Mouse (Mus musculus): ENCODE results near the gene Gm973.

The Gm973 gene

DNA sequence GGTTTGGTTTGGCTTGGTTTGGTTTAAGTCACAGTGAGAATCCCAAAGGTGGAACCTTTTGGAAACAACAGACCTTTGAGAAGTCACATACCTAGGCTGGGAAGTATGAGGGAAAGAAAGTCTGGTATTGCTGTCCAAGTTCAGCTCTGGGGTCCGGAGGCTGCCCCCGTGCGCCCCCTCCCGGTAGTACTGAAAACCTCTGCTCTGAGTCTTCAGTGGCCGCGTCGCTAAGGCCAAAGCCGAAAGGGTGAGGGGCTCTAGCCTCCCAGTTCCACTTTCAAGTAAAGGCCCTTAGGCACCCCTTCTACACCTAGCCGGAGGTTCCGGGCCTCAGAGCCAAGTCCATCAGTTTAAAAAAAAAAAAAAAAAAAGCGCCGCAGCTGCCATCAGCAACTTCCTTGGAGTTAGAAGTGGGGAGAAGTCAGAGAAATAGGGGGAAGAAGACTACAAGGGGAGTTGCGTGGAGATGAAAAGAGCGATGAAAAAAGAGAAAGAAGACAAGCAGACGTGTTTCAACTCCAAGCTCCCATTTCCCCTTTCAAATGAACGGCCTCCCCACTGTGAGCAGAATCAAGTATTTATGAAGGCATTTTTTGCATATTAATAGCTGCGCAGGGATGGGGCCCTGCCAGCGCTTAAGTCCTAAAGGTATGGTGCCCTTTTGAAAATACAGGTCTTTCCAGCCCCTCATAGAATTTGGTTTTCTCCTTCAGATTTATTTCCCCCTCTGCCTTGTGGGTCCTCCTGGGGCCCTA lies 68.8 kb downstream of the Gm973 start:
- in situ Hi-C loops (cut with MseI, MboI), result loop anchor here (10.0 to 25.0 kb wide), 2 partner anchors 270 to 273 kb away; no protein-coding TSS in a partner anchor

DNA sequence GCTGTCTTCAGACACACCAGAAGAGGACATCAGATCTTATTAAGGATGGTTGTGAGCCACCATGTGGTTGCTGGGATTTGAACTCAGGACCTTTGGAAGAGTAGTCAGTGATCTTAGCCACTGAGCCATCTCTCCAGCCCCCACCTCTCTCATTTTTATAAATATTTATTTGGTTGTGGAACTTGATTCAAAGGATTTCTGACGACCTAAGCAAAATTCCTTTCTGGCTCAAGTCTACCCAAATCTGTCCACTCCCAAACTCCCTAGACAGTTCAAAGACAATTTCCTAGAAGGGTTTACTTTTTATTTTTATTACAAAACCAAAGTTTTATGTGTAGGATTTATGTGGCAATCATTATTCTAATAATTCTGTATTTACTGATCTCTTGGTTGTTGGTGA lies 73.2 kb downstream of the Gm973 start:
- in situ Hi-C loops (cut with MseI, MboI), result loop anchor here (10.0 to 25.0 kb wide), 2 partner anchors 274 to 277 kb away; no protein-coding TSS in a partner anchor

DNA sequence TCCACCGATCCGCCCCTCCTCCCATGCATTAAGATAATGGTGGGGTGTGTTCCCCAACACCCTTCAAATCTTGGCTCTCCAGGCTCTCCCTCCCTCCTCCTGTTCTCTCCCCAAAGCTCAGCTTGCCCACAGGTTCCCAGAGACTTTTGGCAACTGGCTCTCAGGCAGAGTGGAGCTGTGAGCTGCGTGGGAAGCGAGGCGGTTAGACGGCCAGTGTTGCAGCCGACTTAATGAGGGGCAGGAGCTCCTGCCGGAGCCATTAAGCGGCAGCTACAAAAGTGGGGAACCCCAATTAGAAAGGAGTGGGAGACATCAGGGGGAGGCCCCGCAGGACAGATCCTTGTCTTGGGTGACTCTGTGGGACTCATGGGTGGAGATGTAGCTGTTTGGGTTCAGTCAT lies 76.3 kb downstream of the Gm973 start:
- in situ Hi-C loops (cut with MseI, MboI), result loop anchor here in 1 of 2 experiments (25.0 kb wide), 1 partner anchor 280 kb away; no protein-coding TSS in a partner anchor

DNA sequence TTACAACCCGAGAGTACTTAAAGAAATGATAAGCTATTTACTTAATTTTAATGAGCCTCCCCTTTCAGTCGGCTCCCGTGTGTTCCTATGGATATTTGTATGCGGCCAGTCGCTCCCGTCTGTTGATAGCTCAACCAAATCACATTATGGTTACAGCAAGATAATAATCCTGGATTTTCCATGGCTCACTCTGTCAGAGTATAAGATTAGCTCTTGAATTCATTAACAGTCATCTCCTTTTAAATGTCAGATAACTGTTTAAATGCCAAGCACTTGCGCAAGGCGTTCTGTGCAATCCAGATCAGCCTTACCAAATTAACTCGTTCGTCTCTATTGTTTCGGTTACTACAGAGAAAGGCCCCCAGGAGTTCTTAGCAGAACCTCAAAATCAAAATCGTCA lies 76.8 kb downstream of the Gm973 start:
- in situ Hi-C loops (cut with MseI, MboI), result loop anchor here in 1 of 2 experiments (25.0 kb wide), 1 partner anchor 281 kb away; no protein-coding TSS in a partner anchor

DNA sequence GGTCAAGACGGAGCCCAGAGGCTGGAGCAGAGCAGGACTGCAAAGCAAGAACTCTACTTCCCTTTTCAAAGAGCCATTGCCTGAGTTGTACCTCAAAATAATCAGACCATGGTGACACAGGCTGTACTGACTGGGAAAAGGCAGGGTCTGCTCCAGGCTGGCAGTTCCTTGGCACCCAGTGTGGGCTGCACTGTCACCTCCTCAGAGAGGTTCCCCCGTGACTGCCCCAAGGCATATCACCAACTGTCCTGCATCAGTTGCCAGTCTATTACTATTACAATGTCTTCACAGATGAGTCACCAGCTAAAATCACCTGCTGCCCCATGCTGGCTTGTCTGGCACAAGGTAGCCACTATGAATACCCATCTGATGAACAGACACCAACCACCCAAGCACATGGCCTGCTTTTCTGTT lies 77.6 kb downstream of the Gm973 start:
- in situ Hi-C loops (cut with MseI, MboI), result loop anchor here in 1 of 2 experiments (25.0 kb wide), 1 partner anchor 281 kb away; no protein-coding TSS in a partner anchor

DNA sequence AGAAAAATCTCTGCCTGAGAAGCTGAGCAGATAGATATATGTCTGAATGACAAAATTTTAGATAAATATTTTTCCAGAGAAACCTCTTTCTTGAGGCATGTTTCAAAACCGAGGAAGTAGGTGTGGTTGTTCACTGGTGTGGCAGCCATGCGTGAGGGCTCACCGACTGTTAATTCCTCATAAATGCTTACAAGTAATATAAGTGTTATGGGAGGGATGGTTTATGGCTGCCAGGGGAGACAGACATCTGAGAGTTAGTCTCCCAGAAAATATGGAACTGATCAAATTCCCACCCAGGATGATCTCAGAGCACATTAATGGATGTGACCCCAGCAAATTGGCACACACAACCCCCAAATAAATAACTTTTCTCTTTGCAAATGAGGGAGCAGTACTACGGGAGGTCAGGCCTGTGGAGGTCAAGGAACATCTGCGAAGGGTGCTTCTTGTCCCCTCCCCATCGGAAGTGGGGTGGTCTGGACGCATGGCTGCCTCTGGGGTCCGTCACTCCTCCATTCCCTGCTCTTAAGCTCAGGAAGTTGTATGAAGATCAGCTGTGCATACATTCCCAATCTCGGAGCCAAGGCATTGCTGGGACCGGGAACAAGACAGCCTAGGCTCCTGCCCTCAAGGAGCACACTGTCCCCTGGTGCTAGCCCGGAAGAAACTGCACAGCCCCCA lies 78.7 kb downstream of the Gm973 start:
- in situ Hi-C loops (cut with MseI, MboI), result loop anchor here in 1 of 2 experiments (25.0 kb wide), 1 partner anchor 282 kb away; no protein-coding TSS in a partner anchor

DNA sequence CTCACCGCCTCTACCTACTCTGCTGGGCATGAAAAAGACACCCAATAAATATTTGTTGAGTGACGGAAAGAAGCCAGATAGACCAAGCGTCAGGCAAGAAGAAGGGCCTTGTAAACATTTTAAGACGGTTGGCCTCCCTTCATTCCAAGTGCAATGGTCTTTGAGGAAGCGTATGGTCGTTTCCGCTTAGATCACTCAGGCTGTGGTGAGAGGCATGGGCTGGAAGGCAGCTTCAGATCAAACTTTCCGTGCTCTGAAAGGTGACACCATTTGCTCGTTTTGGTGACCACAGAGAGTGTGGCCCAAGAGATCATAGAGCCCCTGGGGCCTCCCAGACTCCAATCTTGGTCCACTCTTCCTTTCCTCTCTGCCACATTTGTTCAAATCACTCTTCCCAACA lies 79.5 kb downstream of the Gm973 start:
- in situ Hi-C loops (cut with MseI, MboI), result loop anchor here in 1 of 2 experiments (25.0 kb wide), 1 partner anchor 283 kb away; no protein-coding TSS in a partner anchor

DNA sequence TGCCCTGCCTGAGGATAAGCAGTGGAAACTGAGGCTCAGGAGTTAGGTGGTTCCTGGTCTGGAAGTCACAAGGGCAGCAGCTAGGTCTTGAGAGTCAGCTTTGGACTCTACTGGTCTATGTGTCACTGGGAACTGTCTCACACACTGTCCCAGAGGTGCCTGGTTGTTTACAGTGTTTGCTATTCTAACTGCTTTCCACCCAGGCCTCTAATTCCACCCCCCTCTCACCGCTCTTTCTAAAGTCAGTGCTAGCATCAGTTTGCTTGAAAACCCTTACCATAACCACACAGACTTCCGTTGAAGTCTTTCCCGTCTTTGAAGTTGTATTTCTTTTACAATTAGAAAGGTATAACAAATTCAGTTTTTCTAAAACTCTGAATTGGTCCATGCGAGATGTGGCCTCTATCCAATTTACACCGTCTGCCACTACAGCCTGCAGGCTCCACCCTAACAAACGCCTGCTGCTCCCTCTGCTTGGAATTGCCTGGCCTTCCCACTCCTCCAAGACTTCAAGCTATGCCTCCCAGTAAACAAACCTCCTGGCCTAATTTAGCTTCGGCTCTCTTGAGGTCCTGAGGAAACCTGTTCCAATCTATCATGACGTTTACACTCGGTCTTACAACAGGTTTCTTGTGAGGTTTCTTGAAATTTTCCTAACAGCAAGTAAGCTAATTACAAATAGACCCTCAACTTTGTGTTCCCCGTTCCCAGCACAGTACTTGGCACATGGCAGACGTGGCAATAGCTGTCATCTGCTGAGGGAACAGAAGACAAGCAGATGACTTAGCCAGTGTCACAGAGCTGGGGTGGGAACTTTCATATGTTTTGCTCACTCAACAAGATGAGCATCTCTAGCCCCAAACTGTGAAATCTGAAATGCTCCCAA lies 86.7 kb downstream of the Gm973 start:
- in situ Hi-C loops (cut with MseI, MboI), result no loop called here

DNA sequence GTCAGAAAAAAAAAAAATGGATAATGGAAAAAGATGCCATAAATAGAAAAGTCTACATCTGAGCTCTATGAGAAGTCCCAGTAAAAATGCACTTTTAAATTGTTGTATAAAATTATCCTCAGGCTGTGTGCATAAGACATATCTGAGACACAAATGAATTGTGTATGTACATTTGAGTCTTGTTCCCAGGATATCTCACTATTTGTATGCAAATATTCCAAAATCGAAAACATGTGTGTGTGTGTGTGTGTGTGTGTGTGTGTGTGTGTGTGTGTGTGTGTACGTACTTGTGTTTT lies 87.3 kb downstream of the Gm973 start:
- in situ Hi-C loops (cut with MseI, MboI), result no loop called here

DNA sequence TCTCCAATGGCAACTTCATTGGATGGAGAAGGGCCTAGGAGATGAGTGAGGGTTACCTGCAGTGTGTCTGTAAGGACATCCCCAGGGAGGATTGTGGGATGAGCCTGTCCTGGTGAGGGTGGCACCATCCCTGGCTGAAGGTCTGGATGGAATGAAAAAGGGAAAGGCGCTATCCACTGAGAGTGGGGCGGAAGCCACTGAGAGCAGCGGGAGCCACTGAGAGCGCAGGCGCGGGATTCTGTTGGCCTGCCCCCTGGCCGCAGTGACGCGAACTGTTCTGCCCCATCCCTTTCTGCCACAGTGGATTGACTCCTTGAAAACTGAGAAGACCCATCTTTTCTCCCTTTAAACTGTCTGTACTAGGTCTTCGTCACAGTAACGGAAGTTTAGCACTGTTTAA lies 87.8 kb downstream of the Gm973 start:
- in situ Hi-C loops (cut with MseI, MboI), result no loop called here

DNA sequence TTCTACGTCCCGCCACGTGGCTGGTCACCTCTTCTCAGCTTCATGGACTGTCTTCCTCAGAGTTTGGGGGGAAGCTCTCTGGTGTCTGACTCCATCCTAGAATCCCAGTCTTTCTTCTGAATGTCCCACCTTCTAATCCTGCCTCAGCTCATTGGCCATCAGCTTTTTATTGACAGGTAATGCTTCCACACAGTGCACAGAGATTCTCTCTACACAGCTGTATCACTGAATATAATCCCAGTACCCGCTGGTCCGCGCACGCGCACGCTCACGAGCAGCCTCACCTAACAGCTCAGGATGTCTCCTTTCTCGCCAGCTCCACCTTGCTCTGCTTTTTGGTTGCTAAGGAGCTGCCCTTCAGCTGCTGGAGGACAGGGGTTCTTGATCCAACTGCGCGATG lies 90.4 kb downstream of the Gm973 start:
- in situ Hi-C loops (cut with MseI, MboI), result no loop called here

DNA sequence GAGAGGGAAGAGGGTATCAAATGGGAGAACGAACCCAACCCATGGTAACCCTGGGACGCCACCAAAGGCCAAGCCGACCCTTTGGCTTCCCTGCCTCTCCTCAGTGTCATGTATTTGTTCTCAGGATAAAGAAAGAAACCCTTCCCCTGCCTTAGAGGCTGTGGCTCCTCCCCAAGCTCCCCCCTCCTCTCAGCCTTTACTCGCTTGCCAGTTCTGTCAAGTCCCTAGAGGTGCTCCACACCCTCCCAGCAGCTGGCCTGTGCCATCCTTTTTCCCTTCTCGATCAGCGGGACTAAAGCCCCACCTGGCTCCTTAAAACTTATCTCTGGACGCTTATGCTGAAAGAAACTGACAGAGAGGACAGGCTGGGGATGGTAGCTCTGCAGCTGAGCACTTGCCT lies 91.0 kb downstream of the Gm973 start:
- in situ Hi-C loops (cut with MseI, MboI), result no loop called here

DNA sequence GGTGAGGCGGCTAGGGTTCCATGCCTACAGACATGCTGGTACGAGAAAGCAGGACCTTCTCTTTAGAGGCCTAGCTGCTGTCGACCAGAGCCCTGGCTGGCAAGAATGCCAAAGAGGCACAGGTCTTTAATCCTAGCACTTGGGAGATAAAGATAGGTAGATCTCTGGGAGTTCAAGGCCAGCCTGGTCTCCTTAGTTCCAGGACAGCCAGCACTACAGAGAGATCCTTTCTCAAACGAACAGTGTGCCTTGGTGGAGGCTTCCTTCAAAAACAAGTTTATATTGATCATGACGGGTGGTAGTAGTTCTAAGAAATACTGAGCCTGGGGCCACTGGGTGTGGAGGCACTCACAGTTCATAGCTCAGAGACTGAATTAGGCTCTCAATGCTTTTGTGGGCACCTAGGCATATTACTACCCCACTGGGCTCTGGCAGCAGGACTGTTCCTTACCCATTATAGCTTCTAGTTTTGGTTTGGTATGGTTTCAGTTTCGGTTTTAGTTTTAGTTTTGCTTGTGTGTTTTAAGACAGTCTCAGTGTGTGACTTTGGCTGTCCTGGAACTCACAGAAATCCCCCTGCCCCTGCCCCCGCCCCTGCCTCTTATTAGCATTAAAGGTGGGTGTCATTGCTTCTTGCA lies 92.2 kb downstream of the Gm973 start:
- in situ Hi-C loops (cut with MseI, MboI), result no loop called here

DNA sequence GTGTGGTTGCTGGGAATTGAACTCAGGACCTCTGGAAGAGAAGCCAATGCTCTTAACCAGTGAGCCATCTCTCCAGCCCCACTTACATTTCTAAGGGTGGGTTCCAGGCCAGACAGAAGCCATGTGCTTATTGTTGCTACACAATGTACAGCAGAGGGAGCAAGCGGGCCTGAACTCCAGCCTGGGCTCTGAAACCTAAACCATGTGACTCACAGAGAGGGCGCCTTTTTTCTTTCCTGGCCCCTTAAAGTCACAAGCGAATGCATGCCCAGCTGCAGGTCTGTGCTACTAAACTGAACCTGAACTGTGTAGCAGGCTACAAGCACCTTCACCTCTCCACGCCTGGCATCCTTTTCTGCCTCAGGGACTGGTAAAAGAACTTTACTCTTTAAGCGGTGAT lies 92.9 kb downstream of the Gm973 start:
- in situ Hi-C loops (cut with MseI, MboI), result no loop called here

DNA sequence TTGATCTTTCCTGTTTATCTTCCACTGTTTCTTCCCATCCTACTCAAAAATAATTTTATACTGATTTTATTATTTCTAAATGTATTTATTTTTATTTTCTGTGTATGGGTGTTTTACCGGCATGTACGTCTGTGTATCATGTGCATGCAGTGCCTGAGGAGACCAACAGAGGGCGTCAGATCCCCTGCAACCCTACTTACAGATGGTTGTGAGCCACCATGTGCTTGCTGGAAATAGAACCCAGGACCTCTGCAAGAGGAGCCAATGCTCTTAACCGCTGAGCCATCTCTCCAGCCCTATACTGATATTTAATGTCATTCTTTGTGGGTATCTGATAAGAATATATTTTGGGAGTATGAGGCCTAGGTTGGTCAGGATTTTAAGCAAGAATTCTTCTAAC lies 93.4 kb downstream of the Gm973 start:
- in situ Hi-C loops (cut with MseI, MboI), result no loop called here

DNA sequence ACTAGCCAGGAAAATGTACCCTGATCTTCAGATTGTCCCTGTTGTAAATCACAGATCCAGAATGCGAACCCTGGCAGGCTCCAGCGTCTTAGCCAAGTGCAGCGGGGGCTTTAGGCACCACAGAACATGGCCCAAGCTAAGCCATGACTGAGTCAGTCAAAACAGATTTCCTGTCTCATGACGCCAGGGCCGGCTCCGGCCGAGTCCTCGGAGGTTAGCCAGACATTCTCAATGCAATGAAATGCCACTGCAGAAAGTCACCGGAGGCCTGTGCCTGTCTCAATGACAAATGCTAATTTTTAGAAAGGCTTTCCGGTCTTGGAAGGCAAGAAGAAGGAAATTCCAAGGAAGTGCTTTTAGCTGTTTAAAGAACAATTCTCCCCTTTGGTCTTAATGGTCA lies 93.8 kb downstream of the Gm973 start:
- in situ Hi-C loops (cut with MseI, MboI), result no loop called here

DNA sequence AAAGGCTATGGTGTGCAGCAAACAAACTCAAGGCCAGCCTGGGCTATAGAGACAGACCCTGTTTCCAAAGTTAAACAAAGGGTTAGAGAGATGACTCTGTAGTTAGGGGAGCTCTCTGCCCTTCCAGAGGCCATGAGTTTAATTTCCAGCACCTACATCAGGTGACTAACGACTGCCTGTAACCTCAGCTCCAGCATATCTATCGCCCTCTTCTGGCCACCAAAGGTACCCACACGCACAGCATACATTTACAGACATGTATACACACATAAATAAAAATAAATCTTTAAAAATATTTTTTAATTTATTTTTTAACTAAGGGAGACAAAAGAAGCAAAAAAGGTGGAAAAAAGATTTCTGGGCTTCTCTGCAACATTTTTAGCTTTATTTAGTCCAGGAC lies 94.9 kb downstream of the Gm973 start:
- in situ Hi-C loops (cut with MseI, MboI), result no loop called here

DNA sequence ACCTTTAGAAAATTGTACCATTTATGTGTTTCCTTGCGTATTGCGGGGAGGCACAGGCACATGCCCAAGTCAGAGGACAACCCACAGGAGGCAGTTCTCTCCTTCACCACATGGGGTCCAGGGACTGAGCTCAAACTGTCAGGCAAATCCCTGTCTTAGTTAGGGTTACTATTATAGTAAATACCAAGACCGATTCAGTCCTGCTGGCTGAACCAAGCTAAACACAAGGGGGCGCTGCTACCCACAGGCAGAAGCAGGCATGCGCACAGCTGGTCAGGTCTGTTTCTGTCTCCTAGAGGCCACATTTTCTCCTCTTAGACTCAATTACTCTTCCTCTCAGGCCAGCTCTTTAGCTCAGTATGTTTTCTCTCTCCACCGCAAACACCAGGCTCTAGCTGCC lies 97.7 kb downstream of the Gm973 start:
- in situ Hi-C loops (cut with MseI, MboI), result no loop called here

DNA sequence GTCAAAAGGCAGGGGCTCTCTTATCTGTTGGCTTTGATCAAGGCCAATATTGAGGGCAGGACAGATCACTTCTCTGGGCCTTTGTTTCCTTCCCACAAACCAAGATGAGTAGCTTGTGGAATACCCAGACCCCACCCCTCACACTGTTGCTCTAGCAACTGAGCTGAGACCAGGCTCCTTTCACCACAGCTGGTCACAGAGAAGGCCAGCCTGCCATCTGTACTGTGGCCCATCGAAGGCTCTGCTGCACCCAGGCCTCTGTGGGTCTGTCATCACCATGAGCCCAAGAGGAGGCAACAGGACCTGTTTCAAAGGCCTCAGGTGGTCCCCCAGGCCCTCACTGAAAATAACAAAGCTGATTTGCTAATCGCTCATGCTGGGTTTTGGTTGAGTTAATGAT lies 99.0 kb downstream of the Gm973 start:
- in situ Hi-C loops (cut with MseI, MboI), result no loop called here

DNA sequence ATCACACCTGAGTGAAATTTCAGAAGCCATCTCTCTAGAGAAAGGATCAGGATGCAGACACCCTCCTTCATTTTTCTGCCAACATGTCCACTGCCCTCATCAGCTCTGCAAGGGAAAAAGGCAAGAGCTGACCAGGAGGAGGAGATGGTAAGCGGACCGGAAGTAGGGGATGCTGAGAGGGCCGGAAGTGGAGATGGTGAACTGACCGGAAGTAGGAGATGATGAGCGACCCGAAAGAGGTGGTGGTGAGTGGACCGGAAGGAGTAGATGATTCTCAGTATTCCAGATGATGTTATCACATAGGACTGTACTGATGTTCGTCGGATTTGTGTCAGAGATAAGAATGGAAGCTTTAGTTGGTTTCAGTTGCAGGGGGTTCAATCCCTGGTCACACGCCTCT lies 103.1 kb downstream of the Gm973 start:
- in situ Hi-C loops (cut with MseI, MboI), result no loop called here

DNA sequence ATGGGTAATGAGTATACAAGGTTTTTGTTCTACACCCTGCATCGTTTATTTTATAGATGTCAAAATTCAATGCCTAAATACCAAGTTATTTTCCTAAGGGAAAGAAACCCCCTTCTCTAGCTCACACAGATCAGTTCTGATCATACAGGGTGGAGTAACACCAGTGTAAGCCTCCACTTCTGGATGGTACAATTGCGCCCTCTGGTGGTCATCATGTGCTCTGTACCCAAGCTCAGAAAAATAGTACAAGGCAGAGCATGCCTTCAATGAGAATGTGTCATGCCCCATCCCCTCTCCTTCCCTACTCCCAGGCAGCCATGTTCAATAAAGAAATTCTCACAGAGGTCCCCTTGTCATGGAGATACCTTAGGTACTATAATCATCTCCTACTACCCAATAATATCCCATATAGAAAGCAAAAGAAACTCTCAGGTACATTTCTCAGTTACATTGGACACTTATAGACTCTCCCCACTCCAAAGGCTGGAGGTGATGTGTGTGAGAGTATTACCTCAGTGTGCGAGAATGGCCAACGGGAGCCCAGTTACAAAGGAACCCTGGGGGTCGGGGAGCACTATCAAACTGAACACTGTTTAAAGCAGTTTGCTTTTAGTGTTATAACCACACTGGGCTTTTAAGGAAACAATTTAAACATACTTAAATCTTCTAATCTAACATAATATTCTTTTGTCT lies 107.4 kb downstream of the Gm973 start:
- in situ Hi-C loops (cut with MseI, MboI), result no loop called here

Data from mouse trophoblast stem cell (cell line).